Mouse (Mus musculus): ENCODE measurements at regions not wholly inside any gene's neighbourhood (a gene's known extent, or its start where the extent isn't known, plus 50 kb on each side); places are given as distances from the start of the nearest gene placed in this dataset.

DNA sequence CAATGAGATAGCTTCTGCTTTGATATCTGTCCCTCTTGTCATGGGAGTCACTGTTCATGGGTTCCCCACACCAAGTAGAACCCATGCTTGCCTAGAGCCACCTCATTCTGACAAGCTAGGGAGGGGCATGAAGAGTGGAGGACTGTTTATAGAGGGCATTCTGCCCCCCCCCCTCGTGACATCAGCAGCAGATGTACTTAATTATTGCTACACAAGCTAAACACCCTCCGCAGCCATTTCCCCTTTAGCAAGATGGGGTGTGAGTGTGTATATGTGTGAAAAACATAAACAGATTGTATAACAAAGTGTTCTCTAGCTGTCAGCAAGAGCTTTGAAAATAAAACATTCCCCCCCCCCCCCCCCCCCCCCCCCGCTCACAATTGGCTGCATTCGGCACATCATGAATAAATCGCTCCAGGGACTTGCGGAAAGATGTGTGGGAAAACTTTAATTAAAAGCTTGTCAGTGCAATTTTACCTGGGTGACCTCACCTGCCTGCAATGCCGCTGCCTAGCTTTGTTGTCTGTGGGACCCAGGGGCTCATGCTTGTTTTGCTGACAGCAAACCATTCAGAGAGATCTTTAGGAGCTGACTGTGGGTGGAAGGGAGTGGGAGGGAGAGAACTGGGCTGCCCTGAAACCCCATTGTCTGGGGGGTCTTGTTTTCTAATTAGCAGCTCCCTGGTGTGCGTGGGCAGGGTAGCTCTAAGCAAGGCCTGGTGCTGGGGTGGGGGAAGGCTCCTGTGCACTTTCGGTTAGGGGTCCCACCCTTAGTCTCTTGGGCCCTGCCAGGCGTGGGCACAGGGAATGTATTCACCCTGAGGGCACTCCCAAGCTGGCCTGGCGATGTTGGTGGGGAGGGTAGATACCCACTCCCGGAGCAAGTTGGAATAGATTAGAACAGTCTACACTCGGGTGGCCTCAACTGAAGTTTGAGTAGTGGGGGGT is 63.4 kb downstream of the Irx2 start:
- 0 out of 2 replicates have a peak overlapping the region, but pooled peaks have one; percentile 13 for H3K27ac ChIP-seq (replicated peaks)
- DNase-seq (ENCODE audit: low spot score), result no peak
- no peaks in the 10 kb centered on the region for H3K27me3 ChIP-seq (ENCODE audit: low read depth, poor library complexity, severe bottlenecking)
- H3K9me3 ChIP-seq (replicated peaks), result no peaks in the 10 kb centered on the region
- H3K4me3 ChIP-seq, result no peak overlapping the region
- H3K36me3 ChIP-seq, result no peaks in the 10 kb centered on the region
- no peaks in the 10 kb centered on the region; the same call in 1 of the 2 replicates for H3K4me1 ChIP-seq
- 62% methylated on average over 13 of the region's 13 CpGs for WGBS

DNA sequence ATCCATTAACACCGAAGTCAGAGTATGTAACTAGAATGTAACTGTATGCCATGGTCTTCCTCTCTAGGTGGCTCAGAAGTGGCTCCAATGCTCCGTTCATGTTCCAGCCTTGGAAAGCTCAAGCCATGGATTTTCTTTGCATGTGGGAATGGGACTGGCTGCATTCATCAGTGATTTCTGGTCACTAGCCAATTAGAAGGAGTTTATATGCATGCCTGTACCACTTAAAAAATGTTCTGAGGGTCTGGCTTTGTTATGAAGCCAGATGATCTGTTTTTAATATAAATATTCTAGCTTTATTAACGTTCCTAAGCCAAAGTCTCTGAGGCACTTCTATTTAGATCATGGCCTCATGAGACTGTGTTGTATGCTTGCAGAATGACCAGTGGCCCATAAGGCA is 78.8 kb downstream of the Irx2 start:
- Histone ChIP-seq H3K4me1 (peaks cover 14% of the 10 kb centered on the region), H3K27me3 (ENCODE audit: low read depth, poor library complexity, severe bottlenecking) (peaks cover 25% of the 10 kb centered on the region), H3K36me3 (no peaks in the 10 kb centered on the region), H3K4me3 (no peak overlapping the region), H3K9me3 (replicated peaks) (no peaks in the 10 kb centered on the region), H3K27ac (replicated peaks) (no peak overlapping the region)
- DNase-seq (ENCODE audit: low spot score), result no peak
- WGBS, result 94% methylated on average over 3 of the region's 3 CpGs

DNA sequence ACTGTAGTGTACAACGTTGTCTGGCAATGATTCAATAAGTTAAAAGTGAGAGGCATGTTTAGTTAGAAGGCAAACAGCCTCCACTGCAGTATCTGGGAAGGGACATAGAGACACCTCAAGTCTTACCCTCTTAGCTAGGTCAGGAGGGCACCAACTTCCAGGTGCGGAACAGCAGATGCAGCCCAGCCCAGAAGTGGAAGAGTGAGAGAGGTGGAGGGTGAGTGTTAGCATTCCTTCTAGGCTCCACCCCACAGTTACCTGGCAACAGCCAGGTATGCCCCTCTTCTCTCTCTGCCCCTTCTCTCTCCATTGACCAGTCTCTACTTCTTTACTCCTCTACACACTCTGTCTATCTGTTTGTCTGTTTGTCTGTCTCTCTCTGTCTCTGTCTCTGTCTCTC is 80.1 kb downstream of the Irx2 start:
- no peaks in the 10 kb centered on the region for H3K36me3 ChIP-seq
- DNase-seq (ENCODE audit: low spot score), result no peak
- no peaks in the 10 kb centered on the region for H3K9me3 ChIP-seq (replicated peaks)
- H3K4me3 ChIP-seq, result no peak overlapping the region
- H3K4me1 ChIP-seq, result peaks cover 24% of the 10 kb centered on the region
- H3K27me3 ChIP-seq (ENCODE audit: low read depth, poor library complexity, severe bottlenecking), result peaks cover 30% of the 10 kb centered on the region
- 87% methylated on average over 2 of the region's 2 CpGs for WGBS
- H3K27ac ChIP-seq (replicated peaks), result no peak overlapping the region

DNA sequence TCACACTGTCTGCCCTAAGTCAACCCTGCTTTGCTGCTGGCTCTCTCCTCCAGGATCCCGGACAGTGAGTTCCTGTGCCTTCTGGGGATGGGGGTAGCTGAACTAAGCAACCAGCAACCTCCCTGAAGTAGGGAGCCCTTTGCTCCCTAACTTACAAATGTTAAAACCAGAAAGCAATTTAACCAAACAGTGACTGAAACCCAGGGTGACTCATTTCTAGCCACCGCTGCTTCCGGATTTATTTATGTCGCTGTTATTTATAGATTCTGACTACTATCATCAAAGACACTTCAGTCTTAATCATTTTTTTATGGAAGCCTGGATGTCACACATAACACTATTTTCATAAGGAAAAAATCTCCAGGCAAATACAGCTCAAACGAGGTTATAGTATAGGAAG is 81.4 kb downstream of the Irx2 start:
- Histone ChIP-seq H3K36me3 (no peaks in the 10 kb centered on the region), H3K4me3 (no peak overlapping the region), H3K27me3 (ENCODE audit: low read depth, poor library complexity, severe bottlenecking) (peaks cover 44% of the 10 kb centered on the region), H3K4me1 (peaks cover 27% of the 10 kb centered on the region), H3K27ac (replicated peaks) (no peak overlapping the region), H3K9me3 (replicated peaks) (no peaks in the 10 kb centered on the region)
- WGBS, result 85% methylated on average over 5 of the region's 5 CpGs
- DNase-seq (ENCODE audit: low spot score), result no peak

DNA sequence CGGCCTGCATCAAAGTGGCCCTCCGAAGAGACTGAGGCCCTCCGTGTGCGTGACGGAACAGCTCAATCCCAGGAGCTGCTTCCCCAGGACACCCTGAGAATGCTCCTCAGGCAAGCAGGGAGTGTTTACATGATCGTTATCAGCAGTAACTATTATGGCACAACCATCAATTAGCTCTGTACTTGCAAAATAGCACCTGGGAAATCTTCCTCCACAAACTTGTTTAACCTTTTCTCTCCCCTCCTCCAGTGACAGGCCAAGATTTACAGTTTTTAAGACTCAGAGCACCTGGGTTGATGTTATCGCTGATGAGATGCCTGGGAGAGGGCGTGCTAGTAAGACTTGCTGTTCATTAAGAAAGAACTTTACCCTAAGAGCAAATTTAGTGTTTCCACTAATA is 82.5 kb downstream of the Irx2 start:
- no peak overlapping the region for H3K4me3 ChIP-seq
- 82% methylated on average over 8 of the region's 8 CpGs for WGBS
- H3K27ac ChIP-seq (replicated peaks), result peak overlapping the region; percentile 19; the same call in 1 of the 2 replicates
- no peak for DNase-seq (ENCODE audit: low spot score)
- H3K4me1 ChIP-seq, result peaks cover 29% of the 10 kb centered on the region
- H3K9me3 ChIP-seq (replicated peaks), result no peaks in the 10 kb centered on the region
- H3K36me3 ChIP-seq, result no peaks in the 10 kb centered on the region
- peaks cover 55% of the 10 kb centered on the region for H3K27me3 ChIP-seq (ENCODE audit: low read depth, poor library complexity, severe bottlenecking)

- peaks cover 29% of the 10 kb centered on the region for H3K4me1 ChIP-seq
Observed at GRCm38 (mm10) chr13:72711842-72712330, 83.3 kb downstream of the Irx2 start.

DNA sequence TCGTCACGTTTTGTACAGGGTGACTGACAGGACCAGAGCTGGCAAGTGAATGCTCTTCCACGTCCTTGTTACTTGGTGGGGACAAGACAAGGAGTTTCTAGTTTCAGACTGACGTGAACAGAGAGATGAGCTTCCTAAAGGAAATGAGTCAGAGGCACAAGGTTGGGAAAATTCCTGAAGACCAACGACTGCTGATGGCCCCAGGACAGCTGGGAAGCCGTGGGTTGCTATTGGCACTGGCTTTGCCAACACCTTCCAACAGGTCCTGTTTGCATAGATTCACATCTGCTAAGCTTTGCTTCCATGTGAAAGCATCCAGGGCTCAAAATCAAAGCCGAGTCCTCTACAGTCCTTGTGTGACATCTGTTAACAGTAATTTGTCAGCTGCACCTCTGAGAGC is 86.2 kb downstream of the Irx2 start:
- H3K4me3 ChIP-seq, result no peak overlapping the region
- H3K9me3 ChIP-seq (replicated peaks), result no peaks in the 10 kb centered on the region
- WGBS, result 83% methylated on average over 7 of the region's 7 CpGs
- H3K4me1 ChIP-seq, result peaks cover 26% of the 10 kb centered on the region
- H3K27me3 ChIP-seq (ENCODE audit: low read depth, poor library complexity, severe bottlenecking), result peaks cover 54% of the 10 kb centered on the region
- DNase-seq (ENCODE audit: low spot score), result no peak
- no peaks in the 10 kb centered on the region for H3K36me3 ChIP-seq
- no peak overlapping the region for H3K27ac ChIP-seq (replicated peaks)

More at GRCm38 (mm10) chr13:72711842-72712330, 83.3 kb downstream of the Irx2 start:
- DNase-seq (ENCODE audit: low spot score), result no peak
- Histone ChIP-seq H3K27ac (replicated peaks) (no peak overlapping the region), H3K27me3 (ENCODE audit: low read depth, poor library complexity, severe bottlenecking) (peaks cover 54% of the 10 kb centered on the region), H3K9me3 (replicated peaks) (no peaks in the 10 kb centered on the region), H3K36me3 (no peaks in the 10 kb centered on the region), H3K4me3 (no peak overlapping the region)
- WGBS, result 93% methylated on average over 4 of the region's 4 CpGs

DNA sequence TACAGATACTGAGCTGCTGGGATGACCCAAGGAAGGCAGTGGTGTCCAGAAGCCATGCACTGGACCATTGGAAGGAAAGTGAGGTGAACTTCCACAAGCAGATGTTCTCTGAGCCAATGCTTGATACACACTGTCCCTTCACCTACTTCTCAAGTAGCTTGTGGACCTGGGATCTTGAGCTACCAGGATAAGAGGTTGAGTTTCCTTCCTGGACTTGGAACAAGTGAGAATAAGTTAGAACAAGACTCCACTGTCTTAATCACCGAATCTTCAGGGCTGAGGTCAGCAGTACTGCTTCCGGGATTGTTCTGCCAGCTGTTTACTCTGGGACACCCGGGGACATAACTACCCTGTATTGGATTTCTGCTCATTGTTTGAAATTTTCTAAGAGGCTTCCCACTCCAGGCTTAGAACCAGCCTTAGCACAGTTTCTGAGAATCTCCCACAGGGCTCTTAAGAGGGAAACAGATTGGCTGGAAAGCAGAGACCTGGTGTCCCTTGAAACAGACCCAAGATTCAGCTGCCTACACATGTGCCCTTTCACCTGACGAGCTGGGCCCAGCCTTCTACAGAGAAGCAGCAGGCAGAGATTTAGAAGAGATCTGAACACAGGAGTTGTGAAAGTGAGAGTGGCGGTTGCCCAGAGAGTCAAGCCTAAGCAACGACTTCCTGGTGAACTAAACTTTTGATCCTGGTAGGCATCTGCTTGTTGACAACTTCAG is 87.5 kb downstream of the Irx2 start:
- DNase-seq (ENCODE audit: low spot score), result no peak
- Histone ChIP-seq H3K36me3 (no peaks in the 10 kb centered on the region), H3K4me1 (peaks cover 16% of the 10 kb centered on the region), H3K27me3 (ENCODE audit: low read depth, poor library complexity, severe bottlenecking) (peaks cover 55% of the 10 kb centered on the region), H3K27ac (replicated peaks) (no peak overlapping the region), H3K9me3 (replicated peaks) (no peaks in the 10 kb centered on the region), H3K4me3 (no peak overlapping the region)
- 74% methylated on average over 6 of the region's 6 CpGs for WGBS

- 0 out of 2 replicates have a peak, but pooled peaks cover 6% of the 10 kb centered on the region for H3K27me3 ChIP-seq (ENCODE audit: low read depth, poor library complexity, severe bottlenecking)
- no peaks in the 10 kb centered on the region for H3K36me3 ChIP-seq
- H3K4me1 ChIP-seq, result no peaks in the 10 kb centered on the region
- DNase-seq (ENCODE audit: low spot score), result no peak
- H3K4me3 ChIP-seq, result no peak overlapping the region
- 84% methylated on average over 9 of the region's 9 CpGs for WGBS
- H3K27ac ChIP-seq (replicated peaks), result no peak overlapping the region
- H3K9me3 ChIP-seq (replicated peaks), result no peaks in the 10 kb centered on the region
Observed at GRCm38 (mm10) chr13:72727126-72727525, 98.5 kb downstream of the Irx2 start.

DNA sequence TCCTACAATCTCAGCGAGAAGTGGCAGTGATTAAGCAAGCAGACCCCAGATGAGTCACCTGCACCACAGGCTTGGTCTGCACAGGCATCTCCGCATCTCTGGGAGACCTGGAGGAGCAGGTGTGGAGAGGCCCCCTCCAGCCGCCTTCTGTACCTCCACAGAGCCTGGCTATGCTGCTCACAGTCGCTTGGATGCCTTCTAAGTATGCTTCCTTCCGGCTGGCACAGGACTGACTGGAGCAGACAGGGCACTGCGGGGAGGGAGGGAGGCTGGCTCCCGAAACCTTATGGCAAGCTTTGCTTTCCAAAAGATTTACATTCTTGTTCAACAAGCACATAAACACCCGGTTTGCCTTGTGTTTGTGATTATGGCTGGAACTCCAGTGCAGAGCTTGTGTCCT is 107.3 kb downstream of the Irx2 start:
- DNase-seq (ENCODE audit: low spot score), result no peak
- no peaks in the 10 kb centered on the region for H3K9me3 ChIP-seq (replicated peaks)
- 85% methylated on average over 8 of the region's 8 CpGs for WGBS

GRCm38 (mm10) chr13:72736992-72737391 is 108.4 kb downstream of the Irx2 start:
- 83% methylated on average over 8 of the region's 8 CpGs for WGBS
- Histone ChIP-seq H3K27me3 (ENCODE audit: low read depth, poor library complexity, severe bottlenecking) (no peaks in the 10 kb centered on the region), H3K9me3 (replicated peaks) (no peaks in the 10 kb centered on the region), H3K36me3 (no peaks in the 10 kb centered on the region), H3K4me3 (no peak overlapping the region), H3K4me1 (no peaks in the 10 kb centered on the region), H3K27ac (replicated peaks) (no peak overlapping the region)
- no peak for DNase-seq (ENCODE audit: low spot score)

More for the DNA sequence above, 107.3 kb downstream of the Irx2 start:
- Histone ChIP-seq H3K4me3 (no peak overlapping the region), H3K4me1 (no peaks in the 10 kb centered on the region), H3K27me3 (ENCODE audit: low read depth, poor library complexity, severe bottlenecking) (no peaks in the 10 kb centered on the region), H3K36me3 (no peaks in the 10 kb centered on the region), H3K27ac (replicated peaks) (no peak overlapping the region)

DNA sequence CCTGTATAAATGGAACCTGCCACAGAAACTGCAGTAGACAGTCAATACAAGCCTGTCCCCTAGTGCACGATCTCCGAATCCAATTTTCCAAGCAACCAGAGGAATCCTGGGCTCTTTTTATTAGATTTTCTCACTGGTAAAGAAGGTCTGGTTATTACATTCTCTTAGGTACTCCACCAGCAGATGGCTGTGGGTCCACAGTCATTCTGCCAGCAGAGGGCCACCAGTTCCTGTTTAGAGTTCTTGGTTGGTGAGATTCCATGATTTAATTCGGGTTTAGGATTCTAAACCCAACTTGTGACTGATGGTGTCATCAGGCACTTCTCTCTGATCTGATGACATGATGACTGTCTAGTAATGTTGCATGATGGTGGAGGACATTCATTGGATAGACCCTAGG is 118.6 kb downstream of the Irx2 start:
- H3K9me3 ChIP-seq (replicated peaks), result no peaks in the 10 kb centered on the region
- whole genome bisulfite sequencing, result 88% methylated on average over 3 of the region's 3 CpGs
- H3K4me3 ChIP-seq, result no peak overlapping the region
- no peaks in the 10 kb centered on the region for H3K36me3 ChIP-seq
- peaks cover 4% of the 10 kb centered on the region; the same call in 1 of the 2 replicates for H3K4me1 ChIP-seq
- no peak for DNase-seq (ENCODE audit: low spot score)
- peaks cover 4% of the 10 kb centered on the region; the same call in 1 of the 2 replicates for H3K27me3 ChIP-seq (ENCODE audit: low read depth, poor library complexity, severe bottlenecking)
- no peak overlapping the region for H3K27ac ChIP-seq (replicated peaks)

GRCm38 (mm10) chr13:72755036-72755435 is 126.4 kb downstream of the Irx2 start:
- WGBS, result 89% methylated on average over 4 of the region's 4 CpGs
- no peak for DNase-seq (ENCODE audit: low spot score)

More at GRCm38 (mm10) chr13:72755036-72755435, 126.4 kb downstream of the Irx2 start:
- Histone ChIP-seq H3K27ac (replicated peaks) (no peak overlapping the region), H3K36me3 (no peaks in the 10 kb centered on the region), H3K27me3 (ENCODE audit: low read depth, poor library complexity, severe bottlenecking) (no peaks in the 10 kb centered on the region), H3K9me3 (replicated peaks) (no peaks in the 10 kb centered on the region), H3K4me3 (no peak overlapping the region), H3K4me1 (no peaks in the 10 kb centered on the region; the same call in 1 of the 2 replicates)

Measured in midbrain, embryonic 10.5 days (tissue).